Mouse (Mus musculus) embryo, embryonic 11 days (tissue): ENCODE data around the gene Tulp3.

Source experiments
- DNase-seq: peaks from one replicate; pipeline ENCODE4 v3.0.0-alpha.2; 2015

Gene Tulp3

DNA sequence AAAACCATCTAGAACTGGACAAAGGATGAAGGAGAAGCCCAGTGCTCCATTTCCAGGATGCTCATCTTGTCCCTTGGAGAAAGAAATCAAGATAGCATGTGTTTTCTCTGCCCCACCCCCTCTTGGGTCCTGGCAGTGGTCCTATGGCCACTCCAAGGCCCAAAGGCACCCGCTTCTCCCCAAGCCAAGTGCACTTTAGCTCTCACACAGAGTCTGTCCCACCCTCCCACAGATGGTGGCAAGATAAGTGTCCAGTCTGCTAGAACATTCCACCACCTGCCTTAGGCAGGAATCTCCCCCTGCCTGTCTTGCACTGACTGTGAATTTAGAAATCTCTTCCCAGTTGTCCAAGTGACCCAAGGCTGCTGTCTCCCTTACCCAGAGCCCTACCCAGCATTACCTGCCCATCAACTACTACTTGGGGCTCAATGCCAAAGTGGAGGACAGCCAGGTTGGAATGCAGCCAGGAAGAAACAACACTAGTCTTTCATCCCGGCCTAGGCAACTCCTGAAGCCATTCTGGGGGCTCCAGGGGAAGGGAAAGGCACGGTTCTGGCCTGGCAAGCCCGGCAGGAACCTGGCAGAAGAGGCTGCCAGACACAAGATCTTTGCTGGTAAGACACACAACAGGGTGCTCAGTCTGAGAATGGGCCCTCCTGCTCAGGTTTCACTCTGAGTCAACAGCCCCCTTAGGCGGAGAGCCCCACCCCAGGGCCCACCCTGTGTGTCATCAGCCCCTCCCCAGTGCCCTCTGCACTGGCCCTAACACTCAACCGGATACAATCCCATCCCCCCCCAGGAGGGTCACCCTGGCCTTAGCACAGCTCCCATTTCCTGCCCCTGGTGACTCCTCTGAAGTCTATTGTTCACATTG lies 59.5 kb downstream of the Tulp3 start:
- no peak for DNase-seq

DNA sequence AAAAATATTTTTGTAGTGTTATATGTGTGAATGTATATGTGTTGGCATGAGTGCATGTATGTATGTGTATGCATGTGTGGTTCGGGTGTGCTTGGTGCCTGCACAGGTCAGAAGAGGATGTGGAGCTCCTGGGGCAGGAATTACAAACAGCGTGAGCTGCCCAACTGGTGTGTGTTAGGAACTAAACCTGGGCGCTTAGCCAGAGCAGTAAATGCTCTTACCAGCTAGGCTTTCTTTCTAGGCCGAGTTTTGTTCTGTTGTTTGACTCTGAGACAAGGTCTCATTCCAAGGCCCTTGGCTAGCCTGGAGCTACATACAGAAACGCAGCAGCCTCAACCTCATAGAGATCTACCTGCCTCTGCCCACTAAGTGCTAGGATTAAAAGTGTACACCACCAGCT lies 64.4 kb downstream of the Tulp3 start:
- no peak for DNase-seq

DNA sequence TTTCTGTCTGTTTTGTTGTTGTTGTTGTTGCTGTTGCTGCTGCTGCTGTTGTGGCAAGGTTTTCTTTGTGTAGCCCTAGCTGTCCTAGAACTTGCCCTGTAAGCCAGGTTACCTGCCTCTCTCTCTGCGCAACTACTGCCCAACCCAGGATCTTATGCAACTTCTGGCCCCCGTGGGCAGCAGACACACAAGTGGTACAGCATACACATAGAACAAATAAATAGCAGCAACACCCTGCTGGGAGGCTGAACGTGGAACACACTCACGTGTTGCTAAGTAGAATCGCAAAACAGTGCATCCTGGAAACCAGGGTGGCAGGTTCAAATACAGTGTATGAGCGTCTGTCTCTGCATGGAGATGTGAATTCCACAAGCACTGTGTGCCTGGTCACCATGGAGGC lies 67.0 kb downstream of the Tulp3 start:
- DNase-seq: no peak

DNA sequence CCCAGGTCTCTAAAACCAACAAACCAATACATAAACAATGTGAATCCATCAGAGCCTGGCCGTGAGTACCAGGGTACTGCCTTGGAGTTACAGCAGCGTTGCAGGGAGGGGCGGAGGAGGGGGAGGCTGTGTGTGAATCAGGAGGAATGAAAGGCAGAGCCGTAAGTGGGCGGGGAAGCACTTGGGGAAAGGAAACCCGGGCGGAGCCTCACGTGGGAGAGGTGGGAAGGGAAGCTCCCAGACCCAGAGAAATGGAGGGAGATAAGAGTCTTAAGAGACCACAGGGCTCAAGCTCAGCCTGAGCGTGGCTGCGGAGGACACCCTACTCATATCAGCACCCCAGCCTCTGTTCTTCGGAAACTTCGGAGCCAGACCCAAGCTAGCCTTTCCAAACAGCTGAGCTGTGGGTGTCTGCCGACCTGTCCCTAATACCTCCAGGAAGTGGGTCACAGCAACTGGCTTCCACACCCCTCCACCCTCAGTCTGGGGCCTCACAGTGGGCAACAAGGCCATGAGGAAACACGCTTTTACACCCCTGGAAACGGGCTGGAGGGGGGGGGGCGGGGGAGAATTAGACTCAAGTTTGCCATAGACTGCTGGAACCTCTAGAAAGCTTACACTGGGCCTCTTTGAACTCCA lies 69.7 kb downstream of the Tulp3 start:
- peak; percentile 85 for DNase-seq

DNA sequence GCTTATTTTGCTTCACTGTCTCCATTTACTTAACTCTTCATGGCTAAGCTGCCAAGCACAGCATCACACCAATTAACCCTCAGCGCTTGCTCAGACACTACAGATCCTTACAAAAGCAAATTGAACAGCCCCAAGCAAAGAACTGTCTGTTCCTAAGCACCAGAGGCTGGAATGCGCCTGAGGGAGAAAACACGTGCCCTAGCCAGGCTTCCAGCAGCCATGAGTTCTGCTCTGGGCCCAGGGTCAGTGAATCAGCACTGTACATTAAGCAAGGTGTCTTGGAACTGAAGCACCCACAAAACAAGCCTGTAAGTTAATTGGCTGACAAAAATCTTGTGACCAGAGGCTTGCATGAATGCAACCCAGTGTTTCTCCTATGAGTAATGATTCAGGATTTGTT lies 73.5 kb downstream of the Tulp3 start:
- DNase-seq: peak; percentile 62

DNA sequence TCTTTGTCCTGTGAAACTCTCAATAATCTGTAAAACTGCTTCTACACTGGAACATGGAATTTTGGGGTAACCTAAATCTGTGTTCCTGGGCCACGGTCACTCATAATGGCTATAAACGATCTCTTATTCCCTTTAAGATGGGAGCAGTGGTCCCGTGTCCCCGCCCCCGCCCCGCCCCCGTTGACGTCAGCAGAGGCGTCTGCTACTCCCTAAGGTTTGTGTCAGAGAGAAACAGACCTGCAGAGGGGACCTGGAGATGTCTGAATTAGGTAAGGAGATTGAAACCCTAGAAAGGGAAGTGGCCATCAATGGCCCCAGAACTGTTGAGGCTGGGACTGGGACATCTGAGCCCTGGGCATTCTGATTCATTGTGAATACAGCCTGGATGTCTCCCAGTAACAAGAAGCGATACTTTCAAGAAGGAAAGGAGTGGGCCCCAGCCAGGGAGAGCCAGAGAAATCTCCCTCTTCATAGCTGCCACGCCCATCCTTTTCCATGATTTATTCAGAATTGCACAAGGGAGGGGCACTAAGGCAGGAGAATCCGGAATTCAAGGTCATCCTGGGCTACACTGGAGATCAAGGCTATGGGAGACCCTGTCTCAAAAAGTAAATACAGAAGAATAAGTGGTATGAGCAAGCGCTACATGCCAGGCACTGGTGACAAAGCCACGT lies 75.0 kb downstream of the Tulp3 start:
- DNase-seq: no peak

DNA sequence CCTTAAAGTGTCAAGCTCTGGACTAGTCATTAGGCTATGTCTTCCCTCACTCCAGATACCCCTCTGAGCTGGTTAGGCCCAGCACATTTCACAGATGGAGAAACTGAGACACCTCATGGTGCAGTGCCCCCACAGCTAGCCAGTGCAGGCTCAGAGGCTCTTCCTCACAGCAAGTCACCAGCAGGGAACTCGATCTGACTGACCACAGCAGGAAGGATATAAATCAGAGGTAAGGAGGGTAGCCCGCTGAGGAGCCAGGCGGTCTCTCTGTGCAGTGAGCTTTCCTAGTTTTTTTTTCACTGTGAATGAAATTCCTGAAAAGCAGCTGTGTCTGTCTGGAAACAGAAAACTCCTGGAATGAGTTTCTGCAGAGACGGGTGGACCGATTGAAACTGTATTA lies 76.0 kb downstream of the Tulp3 start:
- DNase-seq: peak; percentile 32

DNA sequence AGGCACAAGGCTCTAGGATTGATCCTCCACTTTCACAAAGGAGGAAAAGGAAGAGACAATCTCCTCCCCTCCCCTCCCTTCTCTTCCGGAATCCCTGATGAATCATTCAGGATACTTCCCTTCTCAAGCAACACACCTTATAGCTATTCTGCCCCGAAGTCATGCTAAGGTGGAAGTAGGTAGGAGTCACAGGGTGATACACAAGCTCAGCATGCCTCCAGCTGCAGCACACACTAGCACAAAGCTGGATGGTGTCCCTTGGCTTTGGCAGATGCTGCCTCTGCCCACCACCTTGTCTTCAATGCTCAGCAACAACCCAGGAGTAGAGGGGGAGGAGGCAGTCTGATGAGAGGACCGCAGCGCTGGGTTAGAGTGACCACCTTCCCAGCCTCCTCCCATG lies 76.6 kb downstream of the Tulp3 start:
- DNase-seq: no peak

DNA sequence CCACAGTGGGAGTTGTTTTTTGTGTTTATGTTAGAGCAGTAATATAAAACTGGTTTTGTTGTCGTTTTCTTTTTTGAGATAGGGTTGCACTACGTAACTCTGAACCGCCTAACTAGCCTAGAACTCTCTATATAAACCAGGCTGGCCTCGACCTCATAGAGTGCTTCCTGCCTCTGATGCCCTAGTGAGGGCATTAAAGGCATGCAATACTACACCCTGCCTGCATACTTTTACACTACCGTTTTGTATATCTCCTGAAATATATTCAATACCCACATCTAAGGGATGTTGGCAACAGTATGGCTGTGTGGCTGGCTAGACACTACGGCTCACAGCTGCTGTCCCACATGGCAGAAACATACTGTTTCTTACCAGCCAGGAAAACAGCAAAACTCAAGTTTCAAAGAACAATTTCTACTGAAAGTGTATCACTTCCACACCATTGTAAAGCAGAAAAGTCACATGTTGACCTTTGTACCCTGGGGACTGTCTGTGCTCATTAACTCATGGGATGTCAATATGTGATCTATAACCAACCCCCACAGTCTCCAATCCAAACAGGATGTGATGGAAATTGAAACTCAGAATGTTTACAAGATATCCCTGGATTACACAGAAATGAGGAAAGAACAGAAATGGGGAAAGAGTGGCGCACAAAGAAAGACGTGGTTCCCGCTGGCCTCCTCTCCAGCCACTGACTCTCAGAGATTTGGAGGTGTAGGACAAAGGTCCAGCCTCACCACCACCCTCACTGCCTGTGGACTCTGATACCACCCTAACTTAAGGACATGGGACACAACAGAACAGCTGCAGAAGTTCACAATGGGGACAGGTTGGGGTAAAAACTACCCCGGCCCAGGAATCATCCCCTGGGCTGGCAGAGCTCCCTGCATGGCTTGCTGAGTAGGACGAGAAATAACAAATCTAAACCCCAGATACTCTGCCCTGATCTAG lies 78.2 kb downstream of the Tulp3 start:
- DNase-seq: no peak

DNA sequence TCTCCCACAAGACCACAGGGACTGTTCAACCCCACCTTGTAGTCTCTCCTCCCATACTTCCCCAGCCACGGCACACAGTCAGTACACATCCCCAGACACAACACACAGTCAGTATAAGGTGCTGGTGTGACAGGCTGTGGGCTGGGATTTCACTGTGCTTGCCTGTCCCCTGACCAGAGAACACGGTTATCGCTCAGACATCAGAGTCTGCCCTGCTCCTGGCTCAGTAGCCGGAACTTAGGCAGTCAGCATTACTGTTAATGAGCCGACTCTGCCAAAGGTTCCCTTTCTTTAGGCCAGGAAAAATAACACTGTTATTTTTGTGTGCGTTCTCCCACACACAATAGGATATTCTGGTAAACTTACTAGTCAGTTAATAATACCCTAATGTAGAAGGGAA lies 79.3 kb downstream of the Tulp3 start:
- DNase-seq: no peak

DNA sequence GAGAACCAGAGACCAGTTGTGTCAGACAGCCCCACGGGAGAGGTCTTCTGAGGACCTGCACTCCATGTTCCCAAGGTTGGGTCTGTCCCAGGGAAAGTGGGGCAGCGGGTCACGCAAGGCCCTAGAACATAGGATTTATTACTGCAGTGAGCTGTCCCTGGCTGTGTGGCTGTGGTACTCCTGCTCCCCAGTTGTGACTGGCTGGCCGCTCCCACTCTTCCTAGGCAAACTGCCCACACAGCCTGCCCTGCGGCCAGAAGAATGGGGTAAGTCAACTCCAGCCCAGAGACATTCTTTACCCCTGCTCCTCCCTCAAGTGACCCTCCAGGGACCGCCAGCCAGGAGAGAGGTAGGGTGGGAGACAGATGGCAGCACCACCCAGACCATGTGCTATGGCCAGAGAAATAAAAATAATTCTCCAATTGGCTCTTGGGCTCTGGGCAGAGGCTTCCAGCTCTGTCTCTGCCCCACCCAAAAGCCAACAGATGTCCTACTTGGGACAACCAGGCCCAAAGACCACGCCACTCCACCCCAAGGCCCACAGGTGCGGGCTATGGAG lies 80.1 kb downstream of the Tulp3 start:
- DNase-seq: no peak

DNA sequence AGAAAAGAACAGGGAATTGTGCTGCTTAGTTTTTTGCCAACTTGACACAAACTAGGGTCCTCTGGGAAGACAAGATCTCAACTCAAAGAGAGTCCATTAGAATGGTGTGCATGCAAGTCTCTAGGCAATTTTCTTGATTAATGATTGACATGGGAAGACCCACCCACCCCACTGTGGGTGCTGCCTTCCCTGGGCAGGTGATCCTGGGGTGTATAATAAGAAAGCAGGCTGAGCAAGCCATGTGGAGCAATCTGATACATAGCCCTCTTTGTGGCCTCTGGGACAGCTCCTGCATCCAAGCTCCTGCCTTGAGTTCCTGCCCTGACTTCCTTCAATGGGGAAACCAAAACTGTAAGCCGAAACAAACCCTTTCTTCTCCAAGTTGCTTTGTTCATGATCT lies 82.1 kb downstream of the Tulp3 start:
- DNase-seq: no peak

DNA sequence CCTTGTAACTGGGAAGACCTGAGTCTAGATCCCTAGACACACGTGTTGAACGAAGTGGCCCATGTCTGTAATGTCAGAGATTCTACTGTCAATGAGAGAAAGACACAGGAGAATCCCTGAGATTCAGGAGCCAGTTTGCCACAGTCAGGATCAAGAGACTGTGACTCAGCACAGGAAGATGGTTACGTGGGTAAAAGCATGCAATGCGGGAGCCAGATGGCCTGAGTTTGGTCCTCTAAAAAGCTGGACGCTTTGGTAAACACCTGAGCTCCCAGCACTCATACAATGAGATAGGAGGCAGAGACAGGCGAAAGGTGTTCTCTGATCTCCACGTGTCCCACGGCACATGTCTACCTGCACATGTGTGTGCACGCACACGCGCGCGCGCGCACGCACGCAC lies 82.9 kb downstream of the Tulp3 start:
- DNase-seq: no peak
